Mouse (Mus musculus) heart, postnatal 0 days (tissue): ENCODE results near the gene Gm8332.
"Not testable (repeated sequence)": the region's sequence is repeated elsewhere in the genome, so short reads cannot be mapped to it uniquely, and the experiment has no call there.

Experiments used
- CTCF ChIP-seq: IDR thresholded peaks from 2 replicates; pipeline ENCODE4 v1.5.1; 2016; ENCODE audit warnings: antibody characterized with exemption, control low read depth, low read depth
- EP300 ChIP-seq: IDR thresholded peaks from 2 replicates; pipeline ENCODE4 v1.6.1; 2016; ENCODE audit warnings: antibody characterized with exemption, low read depth

GRCm38 (mm10) chr12:88250000-88250399 is at the start of gene Gm8332:
- not testable (repeated sequence) for TF ChIP-seq CTCF, EP300
